In the genomic region with DNA sequence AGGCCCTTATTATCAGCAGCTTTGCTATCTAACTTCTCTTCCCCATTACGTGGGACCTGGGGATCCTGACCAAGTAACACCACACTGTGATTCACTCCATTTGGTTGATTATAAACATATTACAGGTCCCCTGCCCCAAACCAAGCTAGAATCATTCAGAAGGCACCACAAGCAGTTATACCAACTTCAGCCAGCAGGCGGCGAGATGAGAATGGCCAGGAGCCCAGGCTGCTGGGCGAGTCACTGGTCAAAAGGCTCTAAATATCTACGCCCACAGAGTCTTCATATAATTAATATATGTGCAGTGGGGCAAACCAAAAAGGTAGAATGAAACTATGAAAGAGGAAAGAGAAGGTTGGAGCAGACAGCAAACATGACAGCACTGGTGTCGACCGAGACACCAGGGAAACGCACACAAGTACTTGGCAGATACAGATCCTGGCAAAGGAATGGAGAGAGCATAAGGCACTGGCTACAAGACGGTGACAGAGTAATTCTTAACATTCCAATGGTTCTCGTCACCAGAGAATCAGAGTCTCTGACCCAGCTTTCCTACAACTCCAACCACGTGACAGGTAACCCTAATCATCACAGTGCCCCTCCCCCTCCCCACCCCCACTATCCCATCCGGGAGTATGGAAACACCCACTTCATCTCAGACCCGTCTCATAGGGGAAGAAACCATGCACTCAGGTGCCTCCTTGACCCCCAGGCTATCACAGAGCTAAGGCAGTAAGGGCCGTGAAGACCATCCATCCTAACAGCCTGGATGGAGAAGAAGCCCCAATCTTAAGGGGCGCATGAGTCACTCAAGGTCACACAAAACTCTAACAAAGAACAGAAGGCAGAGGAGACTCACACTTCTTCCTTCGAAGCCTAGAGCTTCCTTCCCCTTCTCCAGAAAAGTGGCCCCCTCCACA, we compare ENCODE assay signal across 8 mouse cellular contexts.
A peak's percentile ranks its signal among the peaks of the same experiment; 100 is the strongest.
DNase-seq lines count a peak whose midpoint lies in the region; ATAC-seq and TF ChIP-seq lines count a peak whose summit lies in the region.

No protein-coding gene starts in this region.

- H3K9me3 ChIP-seq in ES-E14 (ENCODE audit: control insufficient read depth, insufficient read depth, low read depth, low read length) = no peaks in the 10 kb centered on the region
- H3K9me3 ChIP-seq in forebrain, embryonic 15.5 days = no peaks in the 10 kb centered on the region
- no peaks in the 10 kb centered on the region for H3K9me3 ChIP-seq in lung, postnatal 0 days (ENCODE audit: low read length)

- in situ Hi-C loops in ES-E14 (cut with MboI; ENCODE audit: low sequenced_read_pairs in 2 of 2, unreplicated experiment in 2 of 2) = no loop called here

- H3K4me2 ChIP-seq in forebrain, embryonic 15.5 days (replicated peaks) = peak overlapping the region; percentile 97
- H3K4me2 ChIP-seq in lung, postnatal 0 days (replicated peaks; ENCODE audit: low read depth, low read length) = no peak overlapping the region

- no peak overlapping the region for H3K27ac ChIP-seq in ES-E14 (ENCODE audit: insufficient read depth, low read depth, low read length, poor library complexity, severe bottlenecking)
- H3K27ac ChIP-seq in forebrain, embryonic 15.5 days (replicated peaks) = no peak overlapping the region
- H3K27ac ChIP-seq in lung, postnatal 0 days (ENCODE audit: low read length) = no peak overlapping the region

- H3K9ac ChIP-seq in ES-E14 (ENCODE audit: insufficient read depth, low read depth, low read length, poor library complexity, severe bottlenecking) = no peak overlapping the region
- no peak overlapping the region for H3K9ac ChIP-seq in forebrain, embryonic 15.5 days (replicated peaks)
- no peak overlapping the region for H3K9ac ChIP-seq in lung, postnatal 0 days (replicated peaks; ENCODE audit: low read depth)

- H3K4me3 ChIP-seq in ES-E14 (ENCODE audit: insufficient read depth in 1 of 2, low read depth in 1 of 2, low read length in 2 of 2, poor library complexity in 1 of 2, severe bottlenecking in 1 of 2) = no peak overlapping the region
- peak overlapping the region; percentile 60 for H3K4me3 ChIP-seq in forebrain, embryonic 15.5 days
- no peak overlapping the region for H3K4me3 ChIP-seq in lung, postnatal 0 days (ENCODE audit: low read depth, low read length)

- H3K36me3 ChIP-seq in ES-E14 (ENCODE audit: control insufficient read depth, insufficient read depth, low read length, poor library complexity, severe bottlenecking) = no peaks in the 10 kb centered on the region
- H3K36me3 ChIP-seq in forebrain, embryonic 15.5 days = no peaks in the 10 kb centered on the region
- no peaks in the 10 kb centered on the region for H3K36me3 ChIP-seq in lung, postnatal 0 days (ENCODE audit: insufficient read depth, low read length)

- peak; percentile 91 for TF ChIP-seq CTCF in lung, postnatal 0 days (IDR thresholded peaks at IDR 0.05)

- no peak for ATAC-seq in forebrain, embryonic 15.5 days (replicated peaks)
- ATAC-seq in lung, postnatal 0 days = peak; percentile 18; the same call in 1 of the 2 replicates

- DNase-seq in ES-E14 (ENCODE audit: low read depth, low spot score) = peak; percentile 60
- peak; percentile 28 for DNase-seq in c-Kit-positive CD71-positive TER-119-negative erythroid progenitor cells, embryonic 14.5 days (ENCODE audit: low read depth)
- peak; percentile 88 to 94 for DNase-seq in heart, postnatal 10 days
- DNase-seq in large intestine, adult 2 months (ENCODE audit: low read depth, low spot score) = peak; percentile 18
- DNase-seq in lung, postnatal 0 days (ENCODE audit: low spot score) = peak; percentile 69
- DNase-seq in retina, adult 2 months (ENCODE audit: low read depth, low spot score) = peak; percentile 58
- peak; percentile 58 to 89 for DNase-seq in urinary bladder, adult 18-20 months (ENCODE audit: low spot score in 2 of 2)

- no peak for TF ChIP-seq EP300 in lung, postnatal 0 days (IDR thresholded peaks at IDR 0.05)

- H3K27me3 ChIP-seq in forebrain, embryonic 15.5 days = peaks cover 24% of the 10 kb centered on the region
- no peaks in the 10 kb centered on the region for H3K27me3 ChIP-seq in lung, postnatal 0 days (replicated peaks; ENCODE audit: insufficient read depth, low read length)

- peaks cover 0 to 14% of the 10 kb centered on the region in 2 experiments; a peak in 3 of 4 replicates for H3K4me1 ChIP-seq in ES-E14 (ENCODE audit: control insufficient read depth in 2 of 2, insufficient read depth in 2 of 2, low read length in 2 of 2, poor library complexity in 1 of 2)
- H3K4me1 ChIP-seq in forebrain, embryonic 15.5 days = peaks cover 51% of the 10 kb centered on the region
- peaks cover 20% of the 10 kb centered on the region; the same call in 1 of the 2 replicates for H3K4me1 ChIP-seq in lung, postnatal 0 days (ENCODE audit: insufficient read depth, low read depth, low read length)

- intact Hi-C loops in heart, postnatal 10 days (cut with DNase I) = loop anchor here (1.0 to 5.0 kb wide), 4 partner anchors 35 to 114 kb away; no protein-coding TSS in a partner anchor

- WGBS in forebrain, embryonic 15.5 days = 31% methylated on average over 16 of the region's 16 CpGs
- 33% methylated on average over 16 of the region's 16 CpGs for WGBS in large intestine, adult 2 months
- 25% methylated on average over 16 of the region's 16 CpGs for WGBS in lung, postnatal 0 days

TF ChIP-seq in ES-E14, 5 proteins besides CTCF, POLR2A, EP300 and RAD21:
- TF ChIP-seq CHD2 (IDR thresholded peaks at IDR 0.05; ENCODE audit: low read depth, low read length) (no peak), ZC3H11A (IDR thresholded peaks at IDR 0.05; ENCODE audit: borderline replicate concordance, low read depth, low read length) (no peak), HCFC1 (IDR thresholded peaks at IDR 0.05; ENCODE audit: borderline replicate concordance, insufficient read depth, low read length) (no peak), ZNF384 (IDR thresholded peaks at IDR 0.05; ENCODE audit: low read depth, low read length) (no peak), MAFK (IDR thresholded peaks at IDR 0.05; ENCODE audit: insufficient read depth, low read depth, low read length) (no peak)
TF ChIP-seq in ES-E14: peak in this region for 0.

Comparison
In these comparisons a context has a peak if more than half of its experiments do, and no peak if none do; other contexts are left out.
1. DNase-seq: peak in every context shown above with its lines; median percentile 91 in heart, postnatal 10 days; 74 in urinary bladder, adult 18-20 months; 69 in lung, postnatal 0 days; 60 in ES-E14; 58 in retina, adult 2 months; 28 in c-Kit-positive CD71-positive TER-119-negative erythroid progenitor cells, embryonic 14.5 days; 18 in large intestine, adult 2 months.